Mouse (Mus musculus): ENCODE data around the gene Aldh3a2.

DNA sequence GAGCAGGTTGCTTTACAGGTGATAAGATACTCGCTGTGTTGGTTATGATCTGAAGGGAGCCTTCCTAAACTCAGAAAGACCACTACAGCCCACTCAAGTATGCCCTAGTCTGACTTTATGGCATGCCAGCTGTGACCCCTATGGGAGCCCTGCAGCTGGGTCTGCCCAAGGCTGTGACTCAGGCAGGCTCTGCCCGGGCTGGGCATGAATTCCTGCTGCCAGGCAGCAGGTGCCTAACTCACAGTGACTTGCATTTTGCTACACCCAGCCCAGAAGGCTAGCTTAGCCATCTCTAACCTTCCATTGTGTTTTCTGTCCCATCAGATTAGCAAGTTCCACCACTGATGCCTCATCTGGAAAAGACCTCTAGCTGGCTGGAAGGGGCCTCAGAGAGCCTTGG lies 64.5 kb downstream of the Aldh3a2 start:
- TF ChIP-seq EP300 (IDR thresholded peaks at IDR 0.05; ENCODE audit: low read depth): no peak
- no peak for TF ChIP-seq CTCF (IDR thresholded peaks at IDR 0.05; ENCODE audit: low read depth)

Data from liver, embryonic 14.5 days (tissue).